Mouse (Mus musculus) heart, adult 2 months (tissue): ENCODE measurements around the gene Vmn1r116.
"Not testable (repeated sequence)": the region's sequence is repeated elsewhere in the genome, so short reads cannot be mapped to it uniquely, and the experiment has no call there.

ENCODE experiments used
- CTCF ChIP-seq: fragments of 200-600 bp; IDR thresholded peaks from 2 replicates; pipeline ENCODE4 v1.8.1; 2022; ENCODE audit warnings: antibody characterized with exemption, mild to moderate bottlenecking, moderate library complexity
- EP300 ChIP-seq: fragments of 200-500 bp; IDR thresholded peaks from 2 replicates; pipeline ENCODE4 v1.6.1; 2011; ENCODE audit warnings: low read depth, low read length, control low read depth; ENCODE audit not compliant: insufficient read depth
- POLR2A ChIP-seq: fragments of 200-500 bp; IDR thresholded peaks from 2 replicates; pipeline ENCODE4 v1.6.1; 2011; ENCODE audit warnings: mild to moderate bottlenecking, low read depth, low read length, control low read depth; ENCODE audit not compliant: insufficient read depth

GRCm38 (mm10) chr7:20871956-20872355 lies at the start of gene Vmn1r116:
- not testable (repeated sequence) for TF ChIP-seq POLR2A, CTCF, EP300
